Comparison of ENCODE assay signal across 18 mouse cellular contexts in genomic region chr11:12407834-12408233, GRCm38 (mm10). TPM values are rescaled to one million over a fixed set of nuclear protein-coding genes. Genes with fewer than 3 reads are reported as not detected.
DNase-seq lines count a peak whose midpoint lies in the region; ATAC-seq and TF ChIP-seq lines count a peak whose summit lies in the region.
"Had no signal": no experiment of that assay in that cellular context is flagged by ENCODE, and none has a peak within 500 bp of the region (broad histone marks: within the 10 kb centered on the region; RNA-seq: fewer than 3 reads in every experiment).

No protein-coding gene starts in this region.

- ATAC-seq in frontal cortex, adult (ENCODE audit: low TSS enrichment): peak; percentile 80
- ATAC-seq in lung, postnatal 0 days: peak; percentile 37; the same call in 1 of the 2 replicates
- ATAC-seq: forebrain, embryonic 13.5 days; forebrain, embryonic 15.5 days had no signal

- H3K4me1 ChIP-seq in lung, postnatal 0 days (ENCODE audit: insufficient read depth, low read depth, low read length): no peaks in the 10 kb centered on the region; the same call in 1 of the 2 replicates
- H3K4me1 ChIP-seq: embryonic facial prominence, embryonic 10.5 days; embryonic facial prominence, embryonic 12.5 days; forebrain, embryonic 13.5 days; forebrain, embryonic 15.5 days had no signal

- H3K9me3 ChIP-seq in lung, postnatal 0 days (ENCODE audit: low read length): no peaks in the 10 kb centered on the region
- H3K9me3 ChIP-seq: embryonic facial prominence, embryonic 10.5 days; embryonic facial prominence, embryonic 12.5 days; forebrain, embryonic 13.5 days; forebrain, embryonic 15.5 days had no signal

- H3K4me3 ChIP-seq in lung, postnatal 0 days (ENCODE audit: low read depth, low read length): no peak overlapping the region
- H3K4me3 ChIP-seq: embryonic facial prominence, embryonic 10.5 days; embryonic facial prominence, embryonic 12.5 days; forebrain, embryonic 13.5 days; forebrain, embryonic 15.5 days had no signal

- H3K4me2 ChIP-seq in lung, postnatal 0 days (replicated peaks; ENCODE audit: low read depth, low read length): no peak overlapping the region
- H3K4me2 ChIP-seq: embryonic facial prominence, embryonic 12.5 days; forebrain, embryonic 13.5 days; forebrain, embryonic 15.5 days had no signal

- 80% methylated on average over 6 of the region's 6 CpGs for WGBS in lung, postnatal 0 days

- no peak for TF ChIP-seq EP300 in lung, postnatal 0 days (IDR thresholded peaks at IDR 0.05)

- H3K9ac ChIP-seq in lung, postnatal 0 days (replicated peaks; ENCODE audit: low read depth): no peak overlapping the region
- H3K9ac ChIP-seq: embryonic facial prominence, embryonic 12.5 days; forebrain, embryonic 13.5 days; forebrain, embryonic 15.5 days had no signal

- DNase-seq in frontal cortex, postnatal 14 days (ENCODE audit: low spot score in 2 of 2): no peak
- no peak for DNase-seq in lung, postnatal 0 days (ENCODE audit: low spot score)
- DNase-seq in lung, postnatal 4 days: no peak
- peak; percentile 75 for DNase-seq in brain, adult 2 months (ENCODE audit: low read depth, low spot score)
- peak; percentile 60 for DNase-seq in telencephalon, adult 2 months (ENCODE audit: low read depth, low spot score)
- DNase-seq in kidney, postnatal 25 days: no peak
- DNase-seq: adrenal gland, adult 2 months; adrenal gland, postnatal 25 days; cerebellum, adult 11-12 months; cerebellum, adult 2 months; cerebellum, adult 9-10 months; cerebellum, postnatal 10 days; cerebellum, postnatal 25 days had no signal

- H3K36me3 ChIP-seq in lung, postnatal 0 days (ENCODE audit: insufficient read depth, low read length): no peaks in the 10 kb centered on the region
- H3K36me3 ChIP-seq: embryonic facial prominence, embryonic 10.5 days; embryonic facial prominence, embryonic 12.5 days; forebrain, embryonic 15.5 days had no signal

- no peaks in the 10 kb centered on the region for H3K27me3 ChIP-seq in lung, postnatal 0 days (replicated peaks; ENCODE audit: insufficient read depth, low read length)
- H3K27me3 ChIP-seq: embryonic facial prominence, embryonic 12.5 days; forebrain, embryonic 13.5 days; forebrain, embryonic 15.5 days had no signal

- H3K27ac ChIP-seq in lung, postnatal 0 days (ENCODE audit: low read length): no peak overlapping the region
- H3K27ac ChIP-seq: embryonic facial prominence, embryonic 10.5 days; embryonic facial prominence, embryonic 12.5 days; forebrain, embryonic 13.5 days; forebrain, embryonic 15.5 days had no signal

- TF ChIP-seq CTCF in lung, postnatal 0 days (IDR thresholded peaks at IDR 0.05): no peak

RNA-seq across cellular contexts. Expression of gene Cobl, which starts 56.9 kb away (rescaled TPM):
- 9.7 and 12.0 TPM in 2 replicates for polyA plus RNA-seq in lung, postnatal 0 days (2015; fragmentation: Nextera tagmentation; extraction: Ambion mirVana)

Comparison
In these comparisons a context has a peak if more than half of its experiments do, and no peak if none do; other contexts are left out.
1. DNase-seq: peak in brain, adult 2 months (single experiment) and telencephalon, adult 2 months (single experiment); none in frontal cortex, postnatal 14 days (0 of 2), lung, postnatal 0 days (single experiment), lung, postnatal 4 days (0 of 2) and kidney, postnatal 25 days (0 of 2).